Mouse (Mus musculus) lung, adult 18-20 months (tissue): ENCODE data around the gene Wnt10b.
"Not testable (repeated sequence)": the region's sequence is repeated elsewhere in the genome, so short reads cannot be mapped to it uniquely, and the experiment has no call there.

Experiments
- DNase-seq, 2 experiments: peaks; one replicate each; pipeline ENCODE4 v3.0.0; 2022; ENCODE audit warnings: mixed read lengths in 2 of 2

Gene Wnt10b

DNA sequence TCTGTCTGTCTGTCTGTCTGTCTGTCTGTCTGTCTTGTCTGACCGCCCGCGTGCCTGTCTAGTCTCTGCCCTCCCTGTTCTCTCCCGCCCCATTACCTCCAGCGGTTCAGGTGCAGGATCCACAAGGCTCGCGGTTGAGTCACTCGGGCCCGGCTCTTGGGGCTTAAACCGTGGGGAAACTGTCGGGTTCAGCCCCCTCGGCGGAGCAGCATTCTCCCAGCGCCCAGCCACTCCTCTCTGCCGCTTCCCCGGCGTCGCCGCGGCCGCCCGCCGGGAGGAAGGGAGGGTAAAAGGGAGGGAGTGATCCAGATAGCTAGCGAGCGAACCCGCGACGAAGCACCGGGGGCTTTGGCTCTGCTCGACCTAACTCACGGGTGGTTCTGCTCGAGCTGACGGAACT lies at the start of gene Wnt10b:
TSS of gene Wnt10b (minus strand) at position 389 of the 400 bp plus-strand sequence.
- no peak for DNase-seq

DNA sequence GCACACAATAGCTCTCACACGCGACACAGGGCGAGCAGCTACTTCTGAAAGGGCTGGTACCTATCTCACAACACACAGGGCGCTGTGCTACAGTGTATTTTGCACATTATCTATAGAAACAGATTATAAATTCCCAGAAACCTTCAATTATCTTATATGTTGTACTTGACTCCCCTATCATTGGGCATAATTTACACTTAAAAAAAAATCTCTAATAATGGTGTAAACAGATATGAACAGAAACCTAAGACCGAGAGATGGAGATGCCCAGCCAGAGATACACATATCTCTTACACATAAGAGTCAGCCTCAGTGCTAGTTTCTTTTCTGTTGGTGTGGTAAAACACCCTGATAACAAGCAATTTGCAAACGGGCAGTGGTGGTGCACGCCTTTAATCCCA lies 49.7 kb upstream of the Wnt10b start:
- no peak for DNase-seq

GRCm38 (mm10) chr15:98823434-98823833 lies 45.5 kb upstream of the Wnt10b start:
- DNase-seq: no peak

GRCm38 (mm10) chr15:98822147-98822546 lies 44.2 kb upstream of the Wnt10b start:
- DNase-seq: no peak

GRCm38 (mm10) chr15:98821403-98821802 lies 43.5 kb upstream of the Wnt10b start:
- no peak for DNase-seq

- no peak for DNase-seq
These were observed 43.0 kb upstream of the Wnt10b start for GRCm38 (mm10) chr15:98820937-98821336.

- no peak for DNase-seq
These were observed 40.2 kb upstream of the Wnt10b start for GRCm38 (mm10) chr15:98818171-98818570.

- no peak for DNase-seq
These were observed 34.9 kb upstream of the Wnt10b start for GRCm38 (mm10) chr15:98812741-98813424.

GRCm38 (mm10) chr15:98810212-98810611 lies 32.3 kb upstream of the Wnt10b start:
- DNase-seq: not testable (repeated sequence)

GRCm38 (mm10) chr15:98809390-98809789 lies 31.4 kb upstream of the Wnt10b start, which contains the start of gene Ddn:
Gene Ddn, minus strand, starts transcription at chr15:98809490.
- no peak for DNase-seq

GRCm38 (mm10) chr15:98808651-98809134 lies 30.7 kb upstream of the Wnt10b start:
- no peak for DNase-seq

GRCm38 (mm10) chr15:98807895-98808650 lies 30.1 kb upstream of the Wnt10b start:
- DNase-seq: peak in 1 of 2 experiments; percentile 12

DNA sequence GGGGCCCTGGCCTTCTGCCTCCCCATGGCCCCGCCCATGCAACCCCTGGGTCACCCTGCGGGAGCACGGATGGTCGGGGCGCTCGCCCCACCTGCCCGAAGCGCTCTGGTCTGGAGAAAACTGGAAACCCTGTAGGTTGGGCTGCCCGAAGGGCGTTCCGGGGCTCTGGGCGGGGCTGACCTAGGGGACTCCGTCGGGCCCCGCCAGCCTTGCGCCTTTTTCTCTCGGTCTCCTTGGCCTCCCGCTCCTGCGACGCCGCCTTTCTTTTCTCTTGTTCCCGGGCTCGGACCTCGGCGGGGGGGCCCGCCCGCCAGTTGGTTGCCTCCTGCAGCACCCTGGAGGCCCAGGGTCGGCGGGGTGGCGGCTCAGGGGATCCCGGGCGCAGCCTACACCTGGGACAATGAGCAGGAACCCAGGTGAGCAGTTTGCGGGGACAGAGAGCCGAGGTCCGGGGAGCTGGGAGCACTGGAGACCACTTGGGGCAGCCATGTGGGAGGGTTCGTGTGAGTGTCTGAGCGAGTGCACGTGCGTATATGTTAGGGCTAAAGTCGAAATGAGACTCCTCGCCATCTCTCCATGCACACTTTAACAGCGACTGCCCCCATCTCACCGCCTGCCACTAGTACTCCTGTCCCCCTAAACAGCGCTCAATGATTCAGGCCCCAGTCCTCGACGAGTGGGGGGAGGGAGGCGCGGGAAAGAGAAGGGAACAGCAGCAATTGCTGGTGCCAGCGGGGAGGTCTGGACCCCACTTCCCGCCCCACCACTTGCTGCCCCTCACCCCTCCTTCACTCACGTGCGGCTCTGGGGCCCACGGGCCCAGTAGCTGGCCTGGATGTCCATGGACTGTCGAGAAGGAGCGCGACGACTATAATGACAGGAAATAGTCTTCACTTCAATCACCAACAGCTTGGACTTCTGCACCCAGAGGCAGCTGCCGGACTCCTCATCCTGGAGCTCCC lies 29.1 kb upstream of the Wnt10b start:
- peak in 1 of 2 experiments; percentile 32 for DNase-seq

- DNase-seq: no peak
These were observed 28.3 kb upstream of the Wnt10b start for GRCm38 (mm10) chr15:98806071-98806808.

- peak; percentile 65 to 69 for DNase-seq
These were observed 27.5 kb upstream of the Wnt10b start for GRCm38 (mm10) chr15:98805324-98806040.

DNA sequence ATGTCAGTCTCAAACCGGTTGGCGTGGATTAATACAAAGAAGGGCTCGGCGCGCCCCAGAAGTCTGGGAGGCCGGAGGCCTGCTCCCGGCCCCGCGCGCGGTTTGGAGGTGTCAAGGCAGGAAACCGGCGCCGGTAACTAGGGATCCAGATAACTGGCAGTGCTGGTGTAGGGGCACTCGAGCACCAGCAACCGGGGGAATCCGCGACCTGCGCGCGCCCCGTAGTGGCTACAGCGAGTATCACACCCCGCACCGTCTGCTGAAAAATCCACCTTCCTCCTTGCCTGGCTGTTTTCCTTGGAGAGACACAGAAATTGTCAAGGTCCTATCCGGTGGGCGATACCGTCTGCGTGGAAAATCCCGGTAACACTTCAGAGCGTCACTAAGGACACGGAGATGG lies 26.1 kb upstream of the Wnt10b start:
- DNase-seq: peak; percentile 78 to 84

- no peak for DNase-seq
These were observed 25.0 kb upstream of the Wnt10b start for GRCm38 (mm10) chr15:98802926-98803325.

DNA sequence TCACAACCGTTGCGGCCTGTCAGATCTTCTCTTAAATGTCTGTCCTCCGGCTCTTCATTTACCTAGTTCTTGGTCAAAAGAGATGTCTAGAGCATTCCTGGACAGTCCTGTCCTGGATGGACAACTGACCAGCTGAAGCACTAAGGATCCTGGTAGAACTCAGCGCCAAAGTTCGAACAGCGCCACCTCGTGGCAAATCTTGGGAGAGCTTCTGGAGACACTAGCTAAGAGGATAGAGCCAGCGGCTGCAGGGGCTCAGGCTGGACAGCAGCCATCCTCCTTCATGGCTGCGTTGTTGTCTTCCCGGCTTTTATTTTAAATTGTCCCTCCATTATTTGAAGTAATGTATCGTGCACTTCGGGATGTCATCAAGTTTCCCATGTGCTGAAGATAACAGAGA lies 21.4 kb upstream of the Wnt10b start:
- peak; percentile 68 to 72 for DNase-seq

GRCm38 (mm10) chr15:98798903-98799302 lies 21.0 kb upstream of the Wnt10b start:
- DNase-seq: no peak

GRCm38 (mm10) chr15:98797835-98798492 lies 20.0 kb upstream of the Wnt10b start:
- DNase-seq: no peak
